Mouse (Mus musculus) frontal cortex, adult 2 months (tissue): ENCODE data around the gene Mpi. TPM values are rescaled to one million over a fixed set of nuclear protein-coding genes. Genes with fewer than 3 reads are reported as not detected.

Source experiments
- DNase-seq, 2 experiments: peaks; one replicate each; pipeline ENCODE4 v3.0.0; 2022; ENCODE audit warnings: low spot score in 1 of 2; ENCODE audit errors: extremely low spot score in 1 of 2
- polyA plus RNA-seq: library from polyadenylated mRNA; depleted of rRNA; stranded (reverse); fragments of >200 nt; gene quantifications from 2 replicates; pipeline ENCODE4 v1.2.3, GENCODE M21; 2012; rRNA removed

Gene Mpi
- polyA plus RNA-seq, result 86.3 and 86.4 TPM in 2 replicates

DNA sequence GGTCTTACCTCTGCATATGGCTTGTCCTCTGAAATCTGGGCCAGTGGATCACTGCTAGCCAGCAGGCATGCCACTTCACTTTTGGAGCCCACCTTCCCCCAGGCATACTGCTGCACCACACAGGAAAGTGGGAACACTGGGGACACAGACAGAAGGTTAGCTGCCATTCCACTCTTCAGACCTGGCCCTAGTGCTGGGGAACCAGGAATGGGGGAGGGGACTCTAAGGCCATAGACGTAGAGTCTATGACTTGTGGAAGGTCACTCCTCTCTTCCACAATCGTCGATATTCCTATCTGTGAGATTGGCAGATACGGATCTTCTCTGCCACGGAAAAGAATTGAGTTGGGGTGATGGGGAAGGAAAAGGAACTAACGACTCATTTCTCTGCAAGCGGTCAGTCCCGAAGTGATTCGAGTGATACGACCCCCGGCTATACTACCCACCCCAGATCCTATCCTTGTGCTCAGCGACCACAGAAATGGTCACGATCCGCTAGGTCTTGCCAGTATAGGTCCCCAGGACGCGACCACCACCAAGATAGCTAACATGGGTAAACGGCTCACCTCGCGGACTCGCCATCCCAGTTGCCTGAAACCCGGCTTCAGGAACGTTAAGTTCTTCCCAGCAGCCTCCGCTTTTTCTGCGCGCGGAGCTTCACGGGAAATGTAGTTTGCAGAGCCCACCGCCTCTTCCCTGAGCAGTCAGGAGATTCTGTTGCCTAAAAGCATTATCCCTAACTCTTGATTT lies at the start of gene Mpi:
TSS of gene Mpi (minus strand) at position 625 of the 749 bp plus-strand sequence.
- DNase-seq, result peak; percentile 50 to 86

DNA sequence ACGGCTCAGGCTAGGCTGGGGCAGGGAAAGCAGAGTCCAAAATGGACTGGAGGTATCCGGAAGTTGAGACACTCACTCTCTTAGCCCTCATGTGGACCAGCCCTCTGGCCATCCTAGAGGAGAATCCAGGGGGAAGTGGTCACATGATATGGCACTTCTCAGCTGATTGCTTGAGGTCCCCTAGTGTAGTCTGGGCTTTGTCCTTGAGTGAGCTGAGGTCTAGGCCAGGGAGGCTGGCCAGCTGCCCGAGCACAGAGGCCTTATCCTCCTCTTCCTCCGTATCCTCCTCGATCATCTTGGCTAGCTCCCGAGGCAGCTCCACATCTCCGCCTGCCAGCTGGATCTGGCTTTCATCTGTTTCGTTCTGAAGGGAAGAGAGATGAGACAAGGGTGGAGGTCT lies 49.5 kb upstream of the Mpi start:
- DNase-seq, result no peak

DNA sequence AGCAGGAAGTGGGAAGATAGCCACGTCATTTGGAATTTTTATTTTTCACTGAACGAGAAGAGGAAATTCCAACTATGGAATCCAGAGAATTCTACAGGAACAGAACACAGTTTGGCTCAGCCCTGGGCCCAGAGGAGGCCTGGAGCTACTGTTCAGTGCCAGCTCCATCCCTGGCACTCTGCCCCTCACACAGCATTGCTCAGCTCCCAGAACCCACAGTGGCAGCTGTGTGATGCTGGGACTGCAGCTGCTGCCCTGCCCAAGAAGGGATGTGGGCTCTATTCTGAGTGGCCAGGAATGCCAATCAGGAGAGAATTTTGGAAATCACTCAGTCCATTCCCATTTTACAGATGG lies 48.8 kb upstream of the Mpi start:
- peak in 1 of 2 experiments; percentile 72 for DNase-seq

DNA sequence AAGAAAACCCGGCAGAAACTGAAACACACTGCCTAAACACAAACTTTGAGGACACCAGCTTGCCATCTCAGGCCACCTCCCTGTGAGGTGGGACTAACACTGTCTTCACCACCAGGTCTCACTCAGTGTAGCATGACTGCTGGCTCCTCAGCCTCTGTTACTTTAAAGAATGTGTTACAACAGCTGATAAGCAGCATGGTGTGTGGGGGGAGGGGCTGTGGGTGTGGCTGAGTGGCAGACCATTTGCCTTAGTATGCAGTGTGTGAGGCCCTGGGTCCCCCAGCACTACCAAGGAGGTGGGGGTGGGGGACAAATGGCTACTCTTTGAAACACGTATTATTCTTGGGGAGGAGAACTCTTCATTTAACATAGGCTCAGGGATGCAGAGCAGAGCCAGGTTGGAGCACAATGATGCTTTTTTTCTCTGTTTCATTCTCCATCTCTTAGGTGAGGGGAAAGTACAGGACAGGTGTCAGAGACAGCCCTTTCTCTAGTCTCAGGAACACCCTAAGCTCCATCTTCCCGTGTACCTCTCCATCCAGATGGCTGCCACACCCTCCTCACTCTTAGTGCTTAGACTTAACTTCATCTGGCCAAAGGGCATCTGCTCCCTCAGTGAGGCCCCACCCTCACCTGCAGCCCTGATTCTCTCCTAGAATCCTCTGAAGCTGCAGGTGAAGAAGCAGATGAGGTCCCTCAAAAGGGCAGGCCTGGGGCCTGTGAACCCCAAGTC lies 48.2 kb upstream of the Mpi start:
- no peak for DNase-seq

DNA sequence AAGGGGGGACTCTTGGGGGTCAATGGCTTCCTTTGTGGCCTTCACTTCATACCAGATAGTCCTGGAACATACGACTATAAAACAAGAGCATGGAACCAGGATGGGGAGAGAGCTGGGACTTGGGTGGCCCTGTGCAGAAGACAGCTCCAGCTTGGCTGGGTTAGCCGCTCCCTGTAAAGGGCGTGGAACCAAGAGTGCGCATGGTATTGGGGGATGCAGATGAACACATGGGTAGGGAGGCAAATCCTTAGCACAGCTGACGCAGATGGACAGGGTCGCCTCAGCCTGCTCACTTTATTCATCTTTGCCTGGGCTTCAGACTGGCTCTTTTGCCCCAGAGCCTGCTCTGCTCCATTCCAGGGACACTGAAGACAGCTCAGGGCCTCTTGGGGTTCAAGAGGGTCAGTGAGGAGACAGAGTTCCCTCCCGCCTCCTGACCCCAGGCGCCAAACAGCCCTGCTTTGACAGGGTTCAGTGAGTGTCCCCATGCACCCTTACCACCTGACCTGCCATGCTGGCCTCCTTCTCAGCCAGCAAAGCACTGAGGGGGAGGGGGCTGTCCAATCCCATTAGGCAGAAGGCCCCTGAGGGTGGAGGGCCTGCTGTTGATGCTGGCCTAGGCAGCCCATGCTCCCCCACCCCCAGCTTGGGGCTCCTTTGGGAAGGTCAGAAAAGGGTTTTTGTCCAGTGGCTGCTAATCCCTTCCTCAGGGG lies 46.4 kb upstream of the Mpi start:
- DNase-seq, result no peak

DNA sequence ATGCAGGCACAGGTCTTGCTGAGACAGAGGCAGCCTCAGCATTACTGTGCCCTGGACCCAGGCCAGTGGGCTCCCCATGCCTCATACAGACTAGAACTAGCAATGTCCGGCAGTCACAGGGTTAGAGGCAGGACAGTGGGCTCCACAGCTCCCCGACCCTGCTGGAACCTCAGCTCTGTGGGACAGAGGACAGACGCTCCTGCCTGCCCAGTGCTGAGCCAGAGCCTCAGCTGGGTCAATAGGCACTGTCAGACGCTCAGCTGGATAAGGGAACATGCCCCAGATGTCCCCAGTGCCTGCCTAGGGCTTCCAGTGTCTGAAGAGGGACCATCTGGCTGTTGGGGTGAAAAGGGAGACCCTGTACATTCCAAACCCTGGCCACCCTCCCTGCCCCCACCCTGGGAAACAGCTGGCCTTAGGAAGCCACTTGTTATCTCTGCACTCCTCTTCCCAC lies 45.4 kb upstream of the Mpi start:
- no peak for DNase-seq

DNA sequence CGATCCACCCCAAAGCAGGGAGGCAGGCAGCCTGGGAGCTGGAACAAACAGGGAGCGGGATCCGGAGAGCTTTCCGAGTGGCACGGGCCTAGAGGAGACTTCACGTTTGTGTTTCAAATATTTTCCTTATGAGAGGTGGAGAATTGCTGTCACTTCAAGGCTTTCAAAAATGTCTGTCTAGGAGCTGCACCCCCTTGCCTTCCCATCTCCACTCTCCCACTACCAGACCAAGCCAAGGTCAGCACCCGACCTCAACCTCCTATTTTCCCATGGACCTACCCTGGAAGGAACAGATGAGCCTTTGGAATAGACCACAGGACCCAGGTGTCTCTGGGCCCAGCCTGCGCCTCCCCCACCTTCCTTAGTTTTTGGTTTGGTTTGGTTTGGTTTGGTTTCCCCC lies 44.7 kb upstream of the Mpi start:
- DNase-seq, result no peak

DNA sequence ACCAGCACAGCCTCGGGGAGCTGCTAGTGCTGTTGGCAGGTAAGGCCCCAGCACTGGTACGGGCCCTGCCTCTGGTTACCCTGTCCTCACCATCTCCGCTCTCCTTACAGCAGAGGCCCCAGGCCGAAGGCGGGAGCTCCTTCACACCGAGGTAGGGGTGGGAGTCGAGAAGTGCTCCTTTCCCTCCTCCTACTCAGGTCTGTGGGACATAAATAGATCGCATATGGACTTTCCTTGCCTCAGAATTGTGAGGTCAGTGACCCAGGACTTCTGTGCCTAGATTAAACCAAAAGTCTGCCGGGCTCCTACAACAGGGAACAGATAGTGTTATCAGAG lies 41.6 kb upstream of the Mpi start:
- DNase-seq, result no peak

DNA sequence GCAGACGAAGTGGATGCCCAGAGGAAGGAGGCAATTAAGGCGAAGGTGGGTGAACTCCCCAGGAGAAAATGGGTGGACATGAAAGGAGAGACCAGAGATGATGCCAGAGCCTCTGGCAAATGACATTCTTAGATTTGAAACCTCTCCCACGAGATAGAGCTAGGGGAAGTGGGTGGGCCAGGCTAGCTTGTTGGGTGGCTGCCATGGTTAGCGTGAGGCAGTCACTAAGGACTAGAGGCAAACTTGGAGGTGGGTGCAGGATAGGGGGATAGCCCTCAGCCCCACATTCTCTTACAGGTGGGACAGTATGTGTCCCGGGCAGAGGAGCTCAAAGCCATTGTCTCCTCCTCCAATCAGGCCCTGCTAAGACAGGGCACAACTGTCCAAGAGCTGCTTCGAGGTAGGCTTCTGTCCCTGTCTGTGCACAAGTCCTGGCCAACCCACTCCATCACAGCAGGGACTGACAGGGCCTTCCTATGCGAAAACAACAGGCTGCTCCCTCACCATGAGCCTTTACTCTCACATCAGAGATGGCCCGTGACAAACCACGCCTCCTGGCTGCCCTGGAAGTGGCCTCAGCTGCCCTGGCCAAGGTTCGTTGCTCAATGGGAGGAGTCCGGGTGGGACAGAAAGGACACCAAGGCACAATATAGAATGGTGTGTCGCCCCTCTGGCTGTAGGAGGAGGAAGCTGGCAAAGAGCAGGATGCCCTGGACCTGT lies 41.1 kb upstream of the Mpi start:
- peak in 1 of 2 experiments; percentile 37 for DNase-seq

DNA sequence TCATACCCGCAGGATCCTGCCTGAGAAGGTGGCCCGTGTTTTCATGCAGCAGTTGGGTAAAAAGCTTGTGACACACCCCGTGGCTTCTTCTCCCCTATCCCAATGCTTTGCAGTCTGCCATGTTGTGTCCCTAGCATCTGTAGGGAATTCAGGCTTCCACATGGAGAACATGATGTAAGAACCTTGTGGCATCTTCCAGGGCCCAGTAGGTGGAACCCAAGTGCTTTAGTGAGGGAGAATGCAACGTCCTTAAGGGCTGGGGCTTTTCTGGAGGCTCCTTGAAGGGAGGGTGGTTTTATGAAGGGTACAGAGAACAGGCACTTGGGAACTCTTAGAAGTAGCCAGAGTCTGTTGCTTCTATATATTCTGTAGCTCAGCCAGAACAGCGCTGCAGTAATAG lies 38.2 kb upstream of the Mpi start:
- DNase-seq, result peak in 1 of 2 experiments; percentile 63

DNA sequence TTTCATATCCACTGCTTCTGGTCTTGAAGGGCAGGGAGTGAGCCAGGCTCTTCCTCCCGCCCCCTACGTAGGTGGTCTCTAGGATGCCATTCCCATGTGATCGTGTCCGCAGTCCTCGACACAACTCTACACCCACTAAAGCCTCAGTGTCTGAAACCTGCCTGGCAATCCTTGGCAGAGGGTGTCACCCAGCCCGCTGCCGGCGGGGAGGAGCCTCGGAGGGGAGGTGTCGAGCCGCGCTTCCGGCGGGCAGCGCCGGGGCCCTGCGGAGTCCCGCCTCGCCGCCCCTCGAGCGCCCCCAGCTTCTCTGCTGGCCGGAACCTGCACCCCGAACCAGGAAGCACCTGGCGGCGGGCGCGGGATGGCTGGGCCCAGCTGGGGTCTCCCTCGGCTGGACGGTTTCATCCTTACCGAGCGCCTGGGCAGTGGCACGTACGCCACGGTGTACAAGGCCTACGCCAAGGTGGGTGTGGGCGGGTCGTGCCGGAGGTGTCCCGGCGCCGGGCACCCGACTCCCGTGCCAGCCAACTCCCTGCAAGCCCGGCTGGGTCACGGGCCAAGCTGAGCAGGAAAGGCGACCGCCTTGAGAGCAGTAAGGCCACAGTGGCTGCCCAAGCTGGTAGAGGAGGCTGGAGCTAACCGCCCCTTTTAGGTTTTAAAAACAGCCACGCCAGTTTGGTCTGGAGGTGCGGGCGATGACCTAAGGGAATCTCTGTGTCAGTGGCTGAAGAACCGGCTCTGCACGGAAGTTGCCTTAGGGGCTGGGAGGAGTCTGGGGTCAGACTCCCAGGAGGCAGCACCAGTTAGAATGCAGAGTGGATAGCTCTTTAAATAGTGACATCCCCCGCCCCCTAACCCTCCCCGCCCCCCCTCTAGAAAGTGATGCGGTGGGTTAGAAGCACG lies 36.9 kb upstream of the Mpi start, which contains the start of gene Ulk3:
TSS of gene Ulk3 (plus strand) at position 229 of the 903 bp plus-strand sequence.
- DNase-seq, result peak in 1 of 2 experiments; percentile 80

DNA sequence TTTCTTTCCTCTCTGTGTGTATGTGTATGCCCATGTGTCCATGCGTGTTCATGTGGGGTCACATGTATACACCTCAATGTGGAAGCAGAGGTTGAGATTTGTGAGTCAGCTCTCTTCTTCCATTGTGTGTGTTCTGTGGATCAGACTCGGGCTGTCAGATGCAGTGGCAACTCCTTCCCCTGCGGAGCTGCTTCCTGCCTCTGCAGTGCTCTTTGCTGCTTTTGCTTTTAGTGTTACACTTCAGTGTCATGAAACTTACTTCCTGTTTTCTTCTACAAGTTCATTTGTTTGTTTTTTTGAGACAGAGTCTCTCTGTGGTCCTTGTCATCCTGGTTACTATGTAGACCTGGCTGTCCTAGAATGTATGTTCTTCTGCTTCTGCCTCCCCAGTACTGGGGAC lies 32.4 kb upstream of the Mpi start:
- no peak for DNase-seq

DNA sequence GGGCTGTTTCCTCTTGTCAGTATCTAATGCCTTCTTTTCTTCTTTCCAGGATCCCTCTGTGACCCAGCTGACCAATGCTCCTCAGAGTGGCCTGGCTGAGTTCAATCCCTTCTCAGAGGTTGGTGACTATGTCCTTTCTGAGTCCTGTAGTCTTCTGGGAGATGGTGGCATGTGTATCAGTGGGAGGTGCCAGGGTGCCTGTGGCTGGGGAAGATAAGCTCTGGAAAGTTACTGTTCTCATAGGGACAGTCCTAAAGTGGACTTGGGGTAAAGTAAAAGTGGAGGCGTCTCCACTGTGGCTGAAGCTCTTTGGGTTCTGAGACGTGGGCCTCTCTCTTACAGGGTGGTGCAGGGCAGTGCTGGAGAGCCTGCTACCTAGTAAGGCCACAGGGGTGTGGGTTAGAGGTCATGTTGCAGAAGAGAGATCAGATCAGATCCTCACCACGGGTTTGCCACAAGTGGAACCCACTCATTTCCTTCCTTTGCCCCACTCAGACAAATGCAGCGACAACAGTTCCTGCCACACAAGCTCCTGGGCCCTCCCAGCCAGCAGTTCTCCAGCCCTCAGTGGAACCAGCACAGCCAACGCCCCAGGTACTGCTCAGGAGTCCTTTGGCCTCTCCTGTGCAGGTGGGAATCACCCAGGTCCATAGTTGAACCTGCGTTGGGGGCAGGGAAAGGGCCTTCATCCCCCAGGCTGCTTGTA lies 24.7 kb upstream of the Mpi start:
- no peak for DNase-seq

DNA sequence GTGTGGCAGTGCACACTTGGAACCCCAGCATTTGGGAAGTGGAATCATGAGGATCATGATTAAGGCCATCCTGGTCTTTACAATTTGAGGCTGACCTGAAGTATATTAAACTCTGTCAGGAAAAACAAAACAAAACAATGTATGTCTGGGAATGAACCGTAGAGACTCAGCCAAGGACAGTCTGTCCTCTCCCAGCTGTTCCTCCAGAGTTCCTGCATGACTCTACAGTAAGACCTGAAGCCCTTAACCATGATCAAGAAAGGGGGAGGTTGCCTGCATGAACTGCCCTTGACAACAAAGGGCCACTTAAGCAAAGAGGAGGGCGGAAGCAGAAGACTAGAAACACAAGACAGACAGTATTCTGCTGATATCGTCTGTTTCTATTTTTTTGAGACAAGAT lies 23.0 kb upstream of the Mpi start:
- DNase-seq, result no peak

DNA sequence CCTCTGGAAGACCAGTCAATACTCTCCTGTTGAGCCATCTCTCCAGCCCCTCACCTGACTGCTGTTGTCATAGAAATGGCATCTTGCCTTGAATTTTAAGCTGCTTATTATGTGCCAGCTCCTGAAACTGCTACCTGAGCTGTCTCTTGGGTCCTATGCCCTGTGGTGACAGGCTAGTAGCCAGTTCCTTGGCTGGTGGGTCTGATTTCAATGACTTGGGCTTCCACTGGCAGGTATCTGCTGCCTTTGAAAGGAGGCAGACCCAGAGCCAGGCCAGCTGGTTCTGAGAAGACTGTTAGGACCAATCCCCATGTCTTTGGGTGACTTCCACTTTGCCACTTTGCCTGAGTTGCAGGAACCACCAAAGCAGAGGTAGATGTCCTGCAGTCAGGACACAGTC lies 21.8 kb upstream of the Mpi start:
- no peak for DNase-seq

DNA sequence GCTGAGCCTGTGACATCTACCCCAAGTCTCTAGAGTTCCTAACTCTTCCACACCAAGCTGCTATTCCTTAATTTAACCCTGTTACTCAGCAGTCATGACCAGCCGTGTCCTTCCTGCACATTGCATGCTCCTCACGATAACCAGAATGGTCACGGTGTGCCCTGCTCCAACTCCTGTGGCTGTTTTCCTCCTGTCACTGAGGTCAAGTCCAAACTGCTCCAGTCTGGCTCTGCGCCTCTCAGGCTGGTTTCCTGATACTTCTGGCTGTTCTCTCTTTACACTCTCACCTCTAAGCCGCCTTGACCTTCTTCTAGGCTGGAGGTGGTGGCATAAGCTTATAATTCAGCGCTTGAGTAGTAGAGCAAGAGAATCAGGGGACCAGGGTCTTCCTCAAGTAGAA lies 15.9 kb upstream of the Mpi start:
- no peak for DNase-seq

DNA sequence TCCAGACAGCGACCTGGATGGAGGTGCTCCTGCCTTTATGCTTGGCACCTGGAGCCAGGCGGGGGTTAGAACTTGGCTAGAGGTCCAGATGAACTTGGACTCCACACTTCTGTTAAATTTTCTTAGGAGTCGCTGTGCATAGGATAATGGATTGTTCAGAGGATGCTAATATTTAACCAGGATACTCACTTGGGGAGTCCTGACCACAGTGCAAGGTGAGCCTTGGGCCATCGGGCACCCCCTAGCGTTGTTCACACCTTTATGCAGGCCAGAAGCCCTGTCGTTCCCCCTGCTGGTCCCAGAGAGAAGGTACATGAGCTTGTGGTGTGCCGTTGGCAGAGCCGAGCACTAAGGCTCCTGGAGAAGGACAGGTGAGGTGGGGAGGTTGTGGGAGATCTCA lies 14.3 kb upstream of the Mpi start:
- DNase-seq, result no peak

DNA sequence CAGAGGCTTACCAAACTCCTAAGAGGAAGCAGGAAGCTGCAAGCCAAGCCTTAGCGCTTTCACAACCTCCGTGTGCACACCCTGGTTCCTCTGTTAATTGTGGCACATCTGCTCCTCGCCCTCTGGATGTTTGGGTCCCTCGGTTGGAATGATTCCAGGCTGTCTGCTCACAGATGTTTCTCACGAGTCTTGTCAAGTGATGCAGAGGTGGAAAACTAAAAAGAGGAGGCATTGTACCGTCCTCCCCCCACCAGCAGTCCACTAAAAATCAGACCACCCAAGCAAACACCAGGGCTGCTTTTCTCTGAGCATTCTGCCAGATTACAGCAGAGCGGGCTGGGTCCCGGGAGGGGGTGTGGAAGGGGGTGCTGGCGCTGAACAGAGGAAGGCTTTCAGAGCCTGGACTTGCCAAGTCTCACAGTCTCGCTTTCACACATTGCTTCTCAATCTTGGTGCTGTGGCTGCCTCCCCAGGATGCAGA lies 13.2 kb upstream of the Mpi start:
- peak; percentile 60 to 73 for DNase-seq

DNA sequence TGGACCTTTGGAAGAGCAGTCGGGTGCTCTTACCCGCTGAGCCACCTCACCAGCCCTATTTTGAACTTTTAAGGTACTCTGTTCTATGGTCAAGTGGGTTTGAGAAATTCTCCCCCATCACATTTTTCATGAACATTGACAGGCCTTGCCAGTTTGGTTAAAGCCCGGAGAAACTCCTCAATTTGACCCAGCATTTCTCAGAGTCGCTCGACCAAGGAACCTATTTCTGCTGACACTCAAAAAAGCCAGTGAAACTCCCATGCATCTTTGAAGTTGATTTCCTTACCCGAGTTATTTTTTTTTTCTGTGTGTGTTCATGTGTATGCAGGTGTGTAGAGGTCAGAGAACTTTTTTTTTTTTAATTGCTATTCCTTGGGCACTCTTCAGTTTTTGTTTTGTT lies 12.0 kb upstream of the Mpi start:
- no peak for DNase-seq
